Mouse (Mus musculus) lung, embryonic 14.5 days (tissue): Measurements from ENCODE around the gene 4930470P17Rik. TPM values are rescaled to one million over a fixed set of nuclear protein-coding genes. Genes with fewer than 3 reads are reported as not detected.

Experiments
- ATAC-seq: fragments of 200-750 bp; cut with Nextera tagmentation; 2 replicates; pipeline ENCODE4 v1.8.0; 2017; ENCODE audit warnings: mild to moderate bottlenecking, moderate TSS enrichment, moderate library complexity; ENCODE audit not compliant: insufficient read depth
- DNase-seq: peaks from one replicate; pipeline ENCODE4 v3.0.0-alpha.2; 2015
- H3K27ac ChIP-seq: fragments of 300-500 bp; sonication (generic); 2 replicates; pipeline ENCODE4 v1.5.1; 2014; ENCODE audit warnings: low read depth, mild to moderate bottlenecking, moderate library complexity
- H3K27me3 ChIP-seq: fragments of 300-500 bp; sonication (generic); 2 replicates; pipeline ENCODE4 v1.6.1; 2014; ENCODE audit warnings: low read length, control low read depth; ENCODE audit not compliant: insufficient read depth
- H3K36me3 ChIP-seq: fragments of 300-500 bp; sonication (generic); 2 replicates; pipeline ENCODE4 v1.6.1; 2014; ENCODE audit warnings: control low read depth; ENCODE audit not compliant: insufficient read depth
- H3K4me1 ChIP-seq: fragments of 300-500 bp; sonication (generic); 2 replicates; pipeline ENCODE4 v1.6.1; 2014; ENCODE audit warnings: antibody characterized with exemption, control low read depth; ENCODE audit not compliant: insufficient read depth
- H3K4me2 ChIP-seq: fragments of 300-500 bp; sonication (generic); 2 replicates; pipeline ENCODE4 v1.6.1; 2014; ENCODE audit warnings: mild to moderate bottlenecking
- H3K4me3 ChIP-seq: fragments of 300-500 bp; sonication (generic); 2 replicates; pipeline ENCODE4 v1.5.1; 2014; ENCODE audit warnings: low read depth, low read length
- H3K9ac ChIP-seq: fragments of 300-500 bp; sonication (generic); 2 replicates; pipeline ENCODE4 v1.6.1; 2014
- H3K9me3 ChIP-seq: fragments of 300-500 bp; sonication (generic); 2 replicates; pipeline ENCODE4 v1.6.1; 2016; ENCODE audit warnings: low read depth, low read length, control low read depth
- CTCF ChIP-seq: IDR thresholded peaks from 2 replicates; pipeline ENCODE4 v1.5.1; 2016; ENCODE audit warnings: antibody characterized with exemption, low read depth
- WGBS: fragments of 180-500 bp; shearing (Covaris S2); extraction: QIAGEN DNeasy Blood & Tissue Kit; methylation state at CpG from one replicate; pipeline ENCODE4 v1.1.7; 2014; 5-methylcytosine and 5-hydroxymethylcytosine counted together
- polyA plus RNA-seq: library from polyadenylated mRNA; unstranded; fragments of >200 nt; fragmentation: Nextera tagmentation; extraction: Ambion mirVana; gene quantifications from 2 replicates; pipeline ENCODE4 v1.2.1, GENCODE M21; 2014

Gene 4930470P17Rik
- polyA plus RNA-seq, 1 experiment from 2014 or later = not detected

GRCm38 (mm10) chr2:170543625-170544024 lies 58.2 kb downstream of the 4930470P17Rik start:
- Histone ChIP-seq H3K27me3 (no peaks in the 10 kb centered on the region), H3K4me1 (peaks cover 7% of the 10 kb centered on the region), H3K4me3 (no peak overlapping the region), H3K9ac (no peak overlapping the region), H3K36me3 (no peaks in the 10 kb centered on the region), H3K27ac (no peak overlapping the region), H3K9me3 (no peaks in the 10 kb centered on the region), H3K4me2 (no peak overlapping the region)
- DNase-seq (no peak), ATAC-seq (peak; percentile 63; the same call in 1 of the 2 replicates)
- WGBS = 65% methylated on average over 5 of the region's 5 CpGs
- no peak for TF ChIP-seq CTCF

GRCm38 (mm10) chr2:170539211-170539610 lies 62.6 kb downstream of the 4930470P17Rik start:
- no peaks in the 10 kb centered on the region for H3K4me1 ChIP-seq
- no peak overlapping the region for H3K27ac ChIP-seq
- H3K4me2 ChIP-seq = no peak overlapping the region
- H3K9me3 ChIP-seq = no peaks in the 10 kb centered on the region
- H3K4me3 ChIP-seq = no peak overlapping the region
- no peaks in the 10 kb centered on the region for H3K36me3 ChIP-seq
- DNase-seq = no peak
- no peak for ATAC-seq
- 78% methylated on average over 9 of the region's 9 CpGs for WGBS
- H3K9ac ChIP-seq = no peak overlapping the region
- TF ChIP-seq CTCF = no peak
- no peaks in the 10 kb centered on the region for H3K27me3 ChIP-seq

- DNase-seq (no peak), ATAC-seq (no peak)
- H3K36me3 ChIP-seq = no peaks in the 10 kb centered on the region
- H3K4me2 ChIP-seq = no peak overlapping the region
- H3K27me3 ChIP-seq = no peaks in the 10 kb centered on the region
- no peak for TF ChIP-seq CTCF
- H3K27ac ChIP-seq = no peak overlapping the region
- H3K9me3 ChIP-seq = no peaks in the 10 kb centered on the region
- H3K9ac ChIP-seq = no peak overlapping the region
- H3K4me3 ChIP-seq = no peak overlapping the region
- H3K4me1 ChIP-seq = no peaks in the 10 kb centered on the region
Observed at GRCm38 (mm10) chr2:170535841-170536240, 66.0 kb downstream of the 4930470P17Rik start.

GRCm38 (mm10) chr2:170534803-170535174 lies 67.0 kb downstream of the 4930470P17Rik start:
- no peaks in the 10 kb centered on the region for H3K9me3 ChIP-seq
- TF ChIP-seq CTCF = no peak
- ATAC-seq = no peak
- no peaks in the 10 kb centered on the region for H3K27me3 ChIP-seq
- H3K27ac ChIP-seq = no peak overlapping the region
- DNase-seq = no peak
- no peak overlapping the region for H3K9ac ChIP-seq
- no peak overlapping the region for H3K4me2 ChIP-seq
- no peak overlapping the region for H3K4me3 ChIP-seq
- 89% methylated on average over 11 of the region's 11 CpGs for WGBS
- H3K4me1 ChIP-seq = no peaks in the 10 kb centered on the region
- no peaks in the 10 kb centered on the region for H3K36me3 ChIP-seq

GRCm38 (mm10) chr2:170534116-170534802 lies 67.6 kb downstream of the 4930470P17Rik start:
- H3K27me3 ChIP-seq = no peaks in the 10 kb centered on the region
- WGBS = 61% methylated on average over 8 of the region's 12 CpGs

GRCm38 (mm10) chr2:170530256-170530655 lies 71.6 kb downstream of the 4930470P17Rik start:
- H3K9ac ChIP-seq = no peak overlapping the region
- TF ChIP-seq CTCF = no peak
- H3K36me3 ChIP-seq = no peaks in the 10 kb centered on the region
- no peak overlapping the region for H3K4me2 ChIP-seq
- H3K27ac ChIP-seq = no peak overlapping the region
- no peaks in the 10 kb centered on the region for H3K27me3 ChIP-seq
- ATAC-seq (no peak), DNase-seq (no peak)
- no peak overlapping the region for H3K4me3 ChIP-seq
- no peaks in the 10 kb centered on the region for H3K9me3 ChIP-seq
- H3K4me1 ChIP-seq = no peaks in the 10 kb centered on the region
- 92% methylated on average over 3 of the region's 3 CpGs for whole genome bisulfite sequencing

More at GRCm38 (mm10) chr2:170534116-170534802, 67.6 kb downstream of the 4930470P17Rik start:
- no peak for ATAC-seq
- no peak for TF ChIP-seq CTCF
- Histone ChIP-seq H3K4me2 (no peak overlapping the region), H3K9ac (no peak overlapping the region), H3K9me3 (no peaks in the 10 kb centered on the region), H3K4me3 (no peak overlapping the region), H3K27ac (no peak overlapping the region), H3K36me3 (no peaks in the 10 kb centered on the region), H3K4me1 (no peaks in the 10 kb centered on the region)
- no peak for DNase-seq

GRCm38 (mm10) chr2:170529766-170530165 lies 72.1 kb downstream of the 4930470P17Rik start:
- H3K4me2 ChIP-seq = no peak overlapping the region
- no peak for DNase-seq
- no peak overlapping the region for H3K27ac ChIP-seq
- no peaks in the 10 kb centered on the region for H3K36me3 ChIP-seq
- H3K9me3 ChIP-seq = no peaks in the 10 kb centered on the region
- H3K4me3 ChIP-seq = no peak overlapping the region
- ATAC-seq = no peak
- TF ChIP-seq CTCF = no peak
- H3K9ac ChIP-seq = no peak overlapping the region
- no peaks in the 10 kb centered on the region for H3K4me1 ChIP-seq
- WGBS = 92% methylated on average over 7 of the region's 7 CpGs
- no peaks in the 10 kb centered on the region for H3K27me3 ChIP-seq

Other genes starting within 250 kb of the 4930470P17Rik start
- 0.65 and 1.4 TPM in 2 replicates for gene Bcas1, start 174.2 kb downstream of the 4930470P17Rik start, polyA plus RNA-seq
- 78.5 and 86.2 TPM in 2 replicates for gene Pfdn4, start 105.6 kb downstream of the 4930470P17Rik start, polyA plus RNA-seq
- not detected in 2 replicates for gene Cyp24a1, start 104.9 kb downstream of the 4930470P17Rik start, polyA plus RNA-seq
- 0.83 and 2.1 TPM in 2 replicates for gene Dok5, start 129.8 kb upstream of the 4930470P17Rik start, polyA plus RNA-seq